Mouse (Mus musculus) kidney, postnatal 4 days (tissue): Measurements from ENCODE around the gene Mrpl53.

Experiments used
- DNase-seq, 2 experiments: peaks; one replicate each; pipeline ENCODE4 v3.0.0; 2021; ENCODE audit warnings: mixed read lengths in 2 of 2

The Mrpl53 gene

GRCm38 (mm10) chr6:83095968-83096367 lies 12.9 kb upstream of the Mrpl53 start:
- DNase-seq, result no peak

- peak in 1 of 2 experiments; percentile 37 for DNase-seq
These were observed 10.4 kb upstream of the Mrpl53 start for GRCm38 (mm10) chr6:83098411-83098810.

- DNase-seq, result peak; percentile 90 to 95
These were observed 7.5 kb upstream of the Mrpl53 start, which contains the start of the genes Ccdc142 and Gm42688 for GRCm38 (mm10) chr6:83101316-83101687. Gene Ccdc142, plus strand, starts transcription at chr6:83101601. Gene Gm42688, plus strand, starts transcription at chr6:83101617.

GRCm38 (mm10) chr6:83101688-83102556 lies 6.9 kb upstream of the Mrpl53 start:
- DNase-seq, result peak; percentile 79 to 87

GRCm38 (mm10) chr6:83103130-83103650 lies 5.7 kb upstream of the Mrpl53 start:
- no peak for DNase-seq

- no peak for DNase-seq
These were observed 4.7 kb upstream of the Mrpl53 start for GRCm38 (mm10) chr6:83104158-83104557.

GRCm38 (mm10) chr6:83107566-83108400 lies 1.1 kb upstream of the Mrpl53 start:
- peak; percentile 91 to 94 for DNase-seq

GRCm38 (mm10) chr6:83111510-83112136 lies 2.8 kb downstream of the Mrpl53 start:
- no peak for DNase-seq

GRCm38 (mm10) chr6:83115011-83115671 lies 6.3 kb downstream of the Mrpl53 start, which contains the start of gene Mogs:
Gene Mogs, plus strand, starts transcription at chr6:83115496.
- peak; percentile 96 to 97 for DNase-seq

GRCm38 (mm10) chr6:83115682-83116372 lies 7.0 kb downstream of the Mrpl53 start:
- DNase-seq, result no peak

GRCm38 (mm10) chr6:83116373-83117164 lies 7.7 kb downstream of the Mrpl53 start:
- DNase-seq, result no peak

- DNase-seq, result peak in 1 of 2 experiments; percentile 5
These were observed 8.3 kb downstream of the Mrpl53 start for GRCm38 (mm10) chr6:83117165-83117438.

GRCm38 (mm10) chr6:83117616-83118015 lies 8.8 kb downstream of the Mrpl53 start:
- peak in 1 of 2 experiments; percentile 11 for DNase-seq

- peak in 1 of 2 experiments; percentile 11 for DNase-seq
These were observed 9.5 kb downstream of the Mrpl53 start for GRCm38 (mm10) chr6:83118369-83118768.

- DNase-seq, result peak in 1 of 2 experiments; percentile 3
These were observed 10.2 kb downstream of the Mrpl53 start for GRCm38 (mm10) chr6:83118825-83119733.

- peak; percentile 48 to 59 for DNase-seq
These were observed 10.9 kb downstream of the Mrpl53 start for GRCm38 (mm10) chr6:83119734-83120051.

- DNase-seq, result peak; percentile 88 to 94
These were observed 12.4 kb downstream of the Mrpl53 start, which contains the start of gene Wbp1 for GRCm38 (mm10) chr6:83120930-83121862. Gene Wbp1, minus strand, starts transcription at chr6:83121559.
